Mouse (Mus musculus) fat pad, adult 2 months (tissue): ENCODE results near the gene Elp1.

Source experiments
- DNase-seq: peaks from one replicate; pipeline ENCODE4 v3.0.0-alpha.2; 2011; ENCODE audit warnings: low read depth, low spot score; ENCODE audit errors: extremely low read depth

The Elp1 gene

GRCm38 (mm10) chr4:56771065-56771464 is 31.1 kb downstream of the Elp1 start:
- DNase-seq: no peak

- DNase-seq: no peak
Measured at GRCm38 (mm10) chr4:56768913-56769312, 33.2 kb downstream of the Elp1 start.

DNA sequence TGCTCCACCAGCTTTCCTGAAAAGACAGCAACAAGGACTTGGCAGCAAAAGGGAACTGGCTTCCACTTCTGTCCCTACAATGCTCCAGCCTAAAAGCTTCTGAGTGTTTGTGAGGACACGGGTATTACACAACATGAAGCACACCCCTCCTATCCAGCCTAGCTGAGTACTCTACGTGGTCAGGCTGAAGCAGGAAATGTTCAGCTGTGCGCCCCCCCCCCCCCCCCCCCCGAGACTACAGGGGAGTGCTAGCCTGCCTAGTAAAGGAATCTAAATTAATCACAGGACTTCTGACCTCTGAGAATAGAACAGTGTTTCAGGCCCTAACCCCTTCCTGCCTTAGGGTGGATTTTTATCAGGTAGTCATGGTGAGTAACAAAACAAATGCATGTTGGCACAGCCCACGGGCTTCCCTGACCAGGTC is 34.3 kb downstream of the Elp1 start:
- no peak for DNase-seq

DNA sequence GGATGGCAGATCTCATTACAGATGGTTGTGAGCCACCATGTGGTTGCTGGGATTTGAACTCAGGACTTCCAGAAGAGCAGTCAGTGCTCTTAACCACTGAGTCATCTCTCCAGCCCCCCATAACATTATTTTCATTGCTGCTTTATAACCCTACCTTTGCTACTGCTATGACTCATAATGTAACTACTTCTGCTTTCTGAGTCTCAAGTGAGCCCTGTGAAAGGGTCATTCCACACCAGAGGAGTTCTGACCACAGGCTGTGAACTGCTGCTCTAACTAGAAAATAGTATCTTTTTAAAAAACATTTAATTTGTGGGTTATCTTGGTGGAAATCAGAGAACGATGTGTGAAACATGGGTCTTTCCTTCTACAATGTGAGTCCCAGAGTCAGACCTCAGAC is 44.4 kb downstream of the Elp1 start:
- DNase-seq: no peak

- no peak for DNase-seq
Measured at GRCm38 (mm10) chr4:56756966-56757600, 45.0 kb downstream of the Elp1 start.

- no peak for DNase-seq
Measured at GRCm38 (mm10) chr4:56756021-56756420, 46.1 kb downstream of the Elp1 start.

- no peak for DNase-seq
Measured at GRCm38 (mm10) chr4:56747456-56747855, 54.7 kb downstream of the Elp1 start.

- DNase-seq: no peak
Measured at GRCm38 (mm10) chr4:56746345-56746744, 55.8 kb downstream of the Elp1 start.

GRCm38 (mm10) chr4:56743363-56744195 is 58.6 kb downstream of the Elp1 start, which contains the start of gene Actl7a:
Gene Actl7a, plus strand, starts transcription at chr4:56743413.
- DNase-seq: no peak

DNA sequence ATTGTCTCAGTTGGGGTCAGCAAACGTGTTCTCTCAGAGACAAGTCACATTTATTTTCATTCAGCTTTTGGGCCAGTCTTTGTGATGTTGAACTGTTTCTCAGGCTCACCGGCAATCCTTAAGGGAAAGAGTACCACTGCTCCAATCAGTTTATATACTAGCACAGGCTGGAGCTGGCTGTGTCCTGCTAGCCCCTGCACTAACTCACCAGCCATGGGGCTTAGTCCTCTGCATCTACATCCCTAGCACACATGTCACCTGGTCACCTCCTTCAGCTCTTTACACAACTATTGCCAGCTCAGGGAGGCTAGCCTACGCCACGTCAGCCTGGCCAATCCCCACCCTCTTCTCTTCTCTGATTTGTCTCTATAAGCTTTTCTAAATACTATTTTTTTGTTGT is 59.4 kb downstream of the Elp1 start:
- no peak for DNase-seq

GRCm38 (mm10) chr4:56741041-56741493 is 61.1 kb downstream of the Elp1 start, which contains the start of gene Actl7b:
Gene Actl7b, minus strand, starts transcription at chr4:56741443.
- no peak for DNase-seq

DNA sequence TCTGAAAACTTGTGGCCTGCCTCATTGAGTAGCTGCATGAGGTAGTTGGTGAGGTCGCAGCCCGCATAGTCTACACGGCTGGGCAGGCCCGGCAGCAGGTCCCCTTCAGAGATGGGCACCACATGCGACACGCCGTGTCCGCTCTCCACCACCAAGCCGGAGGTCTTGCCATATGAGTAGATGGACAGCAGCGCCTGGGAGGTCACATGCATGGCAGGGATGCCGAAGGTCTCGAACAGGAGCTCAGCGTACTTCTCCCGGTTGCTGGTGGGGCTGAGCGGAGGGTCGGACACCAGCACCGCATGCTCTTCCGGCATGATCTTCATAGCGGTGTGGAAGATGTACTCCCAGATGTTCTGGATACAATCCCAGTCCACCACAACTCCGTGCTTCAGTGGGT is 61.5 kb downstream of the Elp1 start:
- DNase-seq: no peak

- DNase-seq: no peak
Measured at GRCm38 (mm10) chr4:56740020-56740485, 62.1 kb downstream of the Elp1 start, which contains the start of gene Gm26657. Gene Gm26657, plus strand, starts transcription at chr4:56740070.

GRCm38 (mm10) chr4:56725839-56726238 is 76.3 kb downstream of the Elp1 start:
- no peak for DNase-seq

DNA sequence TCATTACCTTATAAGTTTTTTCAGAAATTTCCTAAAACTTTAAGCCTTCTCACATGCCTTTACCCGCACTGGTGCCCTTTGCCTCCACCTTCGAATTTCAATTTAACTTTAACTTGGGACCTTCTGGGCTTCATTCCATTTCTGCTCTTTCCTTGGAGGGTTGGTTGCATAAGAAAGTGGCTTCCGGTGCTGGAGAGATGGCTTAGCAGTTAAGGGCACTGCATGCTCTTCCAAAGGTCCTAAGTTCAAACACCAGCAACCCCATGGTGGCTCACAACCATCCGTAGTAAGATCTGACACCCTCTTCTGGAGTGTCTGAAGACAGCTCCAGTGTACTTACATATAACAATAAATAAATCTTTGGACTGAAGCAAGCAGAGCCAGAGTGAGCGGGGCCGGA is 78.9 kb downstream of the Elp1 start:
- DNase-seq: no peak

DNA sequence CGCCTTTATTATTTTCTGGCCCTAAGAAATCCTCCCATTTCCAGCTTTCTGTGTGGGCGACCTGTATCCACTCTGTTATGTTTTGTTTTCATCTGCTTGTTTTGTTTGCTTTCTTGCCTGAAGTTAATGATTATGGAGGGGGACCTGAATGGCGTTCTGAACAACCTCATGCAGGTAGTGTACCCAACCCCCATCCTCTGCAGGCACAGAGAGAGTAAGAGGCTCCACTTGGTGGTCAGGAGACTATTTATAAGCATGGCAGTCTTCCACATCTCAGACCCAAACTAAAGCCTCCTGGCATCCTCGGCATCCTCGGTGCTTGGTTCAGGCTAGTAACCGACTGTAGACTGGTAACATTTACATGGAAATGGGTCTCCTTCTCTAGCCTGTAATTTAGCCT is 79.8 kb downstream of the Elp1 start:
- no peak for DNase-seq

DNA sequence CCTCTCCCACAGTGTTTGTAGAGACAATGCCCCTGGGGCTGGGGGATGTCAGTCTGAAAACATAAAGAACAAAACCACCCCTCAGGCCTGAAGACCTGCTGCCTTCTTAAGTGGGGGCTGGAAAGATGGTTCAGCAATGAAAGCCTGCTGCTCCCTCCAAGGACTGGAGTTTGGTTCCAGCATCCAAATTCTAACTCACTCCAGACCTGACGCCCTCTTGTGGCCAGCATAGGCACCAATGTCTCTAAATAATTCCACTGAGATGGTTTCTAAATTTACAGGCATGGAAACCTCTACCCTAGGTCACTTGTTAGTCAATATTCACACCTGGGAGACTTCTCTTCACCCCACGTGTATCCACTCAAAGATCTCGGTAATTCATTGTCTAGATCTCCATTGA is 80.7 kb downstream of the Elp1 start:
- no peak for DNase-seq

- no peak for DNase-seq
Measured at GRCm38 (mm10) chr4:56720403-56720802, 81.7 kb downstream of the Elp1 start.

DNA sequence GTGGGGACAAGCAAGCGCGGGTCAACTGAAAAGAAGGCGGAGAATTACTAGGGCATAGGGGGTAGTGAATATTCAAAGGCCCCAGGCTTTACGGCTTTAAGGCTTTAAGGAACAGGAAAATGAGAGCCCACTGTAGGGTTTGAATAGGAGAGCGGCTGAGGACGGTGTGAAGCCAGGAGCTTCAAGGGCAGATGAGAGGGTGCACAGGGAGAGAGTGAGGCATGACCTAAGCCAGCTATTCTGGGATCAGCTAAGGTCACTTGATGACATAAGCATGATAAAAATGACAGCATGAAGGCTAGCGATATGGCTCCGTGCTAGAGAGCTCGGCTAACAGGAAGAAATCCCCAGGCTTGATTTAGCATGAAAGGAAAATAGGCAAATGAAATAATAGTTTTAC is 82.7 kb downstream of the Elp1 start:
- DNase-seq: no peak

GRCm38 (mm10) chr4:56718573-56719442 is 83.3 kb downstream of the Elp1 start:
- DNase-seq: no peak

DNA sequence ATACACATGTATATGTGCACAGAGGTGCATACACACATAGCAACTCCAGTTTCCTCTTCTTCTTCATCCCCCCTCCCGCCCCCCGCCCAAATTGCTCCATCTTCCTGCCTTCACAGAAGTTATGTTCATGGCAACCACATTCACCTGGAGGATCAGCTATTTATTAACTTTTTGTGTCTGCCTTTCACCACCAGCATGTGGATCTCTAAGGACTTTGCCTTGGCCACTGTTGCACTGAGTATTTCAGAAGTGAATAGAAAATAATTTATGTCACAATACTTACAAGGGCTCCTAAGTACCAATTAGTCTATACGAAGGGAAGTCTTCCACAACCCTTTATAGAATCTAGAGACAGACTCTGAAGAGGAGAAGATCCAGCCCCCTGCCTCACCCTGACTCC is 84.2 kb downstream of the Elp1 start:
- no peak for DNase-seq
